Mouse (Mus musculus): ENCODE measurements at regions not wholly inside any gene's neighbourhood (a gene's known extent, or its start where the extent isn't known, plus 50 kb on each side); places are given as distances from the start of the nearest gene placed in this dataset.

- no peak for DNase-seq (ENCODE audit: low spot score in 2 of 2)
These were observed 85.0 kb downstream of the Bach1 start for GRCm38 (mm10) chr16:87783561-87784304.

- no peak for DNase-seq (ENCODE audit: low spot score in 2 of 2)
These were observed 85.8 kb downstream of the Bach1 start for GRCm38 (mm10) chr16:87784405-87784994.

GRCm38 (mm10) chr16:87789539-87789938, 90.8 kb downstream of the Bach1 start:
- no peak for DNase-seq (ENCODE audit: low spot score in 2 of 2)

GRCm38 (mm10) chr16:87789957-87790356, 91.2 kb downstream of the Bach1 start:
- DNase-seq (ENCODE audit: low spot score in 2 of 2): no peak

- DNase-seq (ENCODE audit: low spot score in 2 of 2): peak; percentile 29 to 73
These were observed 97.9 kb downstream of the Bach1 start for GRCm38 (mm10) chr16:87796514-87797248.

- DNase-seq (ENCODE audit: low spot score in 2 of 2): no peak
These were observed 103.6 kb downstream of the Bach1 start for GRCm38 (mm10) chr16:87802317-87802716.

GRCm38 (mm10) chr16:87817590-87817989, 118.8 kb downstream of the Bach1 start:
- no peak for DNase-seq (ENCODE audit: low spot score in 2 of 2)

GRCm38 (mm10) chr16:87834296-87834695, 135.6 kb downstream of the Bach1 start:
- DNase-seq (ENCODE audit: low spot score in 2 of 2): no peak

GRCm38 (mm10) chr16:87840949-87841546, 142.3 kb downstream of the Bach1 start:
- DNase-seq (ENCODE audit: low spot score in 2 of 2): peak; percentile 79 to 87
